Mouse (Mus musculus) hindbrain, postnatal 0 days (tissue): ENCODE data around the gene Plekhm1. TPM values are rescaled to one million over a fixed set of nuclear protein-coding genes. Genes with fewer than 3 reads are reported as not detected.
"Not testable (repeated sequence)": the region's sequence is repeated elsewhere in the genome, so short reads cannot be mapped to it uniquely, and the experiment has no call there.

Experiments used
- ATAC-seq: fragments of 200-750 bp; cut with Nextera tagmentation; 2 replicates; pipeline ENCODE4 v1.8.0; 2017; ENCODE audit warnings: mild to moderate bottlenecking, moderate TSS enrichment, moderate library complexity
- DNase-seq: peaks from one replicate; pipeline ENCODE4 v3.0.0-alpha.2; 2015; ENCODE audit warnings: low spot score
- H3K27ac ChIP-seq: fragments of 300-500 bp; sonication (generic); 2 replicates; pipeline ENCODE4 v1.5.1; 2014; ENCODE audit warnings: mild to moderate bottlenecking
- H3K27me3 ChIP-seq: fragments of 300-500 bp; sonication (generic); 2 replicates; pipeline ENCODE4 v1.6.1; 2014; ENCODE audit warnings: low read length, mixed read lengths; ENCODE audit not compliant: insufficient read depth
- H3K36me3 ChIP-seq: fragments of 300-500 bp; sonication (generic); 2 replicates; pipeline ENCODE4 v1.6.1; 2014; ENCODE audit warnings: low read length, mixed read lengths; ENCODE audit not compliant: insufficient read depth
- H3K4me1 ChIP-seq: fragments of 300-500 bp; sonication (generic); 2 replicates; pipeline ENCODE4 v1.6.1; 2014; ENCODE audit warnings: antibody characterized with exemption, low read length, mixed read lengths; ENCODE audit not compliant: insufficient read depth
- H3K4me2 ChIP-seq: fragments of 300-500 bp; sonication (generic); 2 replicates; pipeline ENCODE4 v1.6.1; 2014; ENCODE audit warnings: low read depth, mild to moderate bottlenecking, low read length, moderate library complexity, mixed read lengths
- H3K4me3 ChIP-seq: fragments of 300-500 bp; sonication (generic); 2 replicates; pipeline ENCODE4 v1.5.1; 2014; ENCODE audit warnings: low read length
- H3K9ac ChIP-seq: fragments of 300-500 bp; sonication (generic); replicated peaks from 2 replicates; pipeline ENCODE4 v1.6.1; 2014; ENCODE audit warnings: mild to moderate bottlenecking, low read length, moderate library complexity, mixed read lengths
- H3K9me3 ChIP-seq: fragments of 300-500 bp; sonication (generic); 2 replicates; pipeline ENCODE4 v1.6.1; 2016; ENCODE audit warnings: low read length, mixed read lengths
- CTCF ChIP-seq: IDR thresholded peaks from 2 replicates; pipeline ENCODE4 v1.5.1; 2016; ENCODE audit warnings: antibody characterized with exemption, control low read depth, low read depth
- WGBS: fragments of 180-500 bp; shearing (Covaris S2); extraction: QIAGEN DNeasy Blood & Tissue Kit; methylation state at CpG from one replicate; pipeline ENCODE4 v1.1.7; 2014; 5-methylcytosine and 5-hydroxymethylcytosine counted together
- polyA plus RNA-seq: library from polyadenylated mRNA; unstranded; fragments of >200 nt; fragmentation: Nextera tagmentation; extraction: Ambion mirVana; gene quantifications from 2 replicates; pipeline ENCODE4 v1.2.1, GENCODE M21; 2015
- total RNA-seq: library from RNA; depleted of rRNA; stranded (reverse); fragments of >200 nt; gene quantifications from 2 replicates; pipeline ENCODE4 v1.2.3, GENCODE M21; 2014; rRNA removed

The Plekhm1 gene
- total RNA-seq (8.2 and 9.4 TPM in 2 replicates), polyA plus RNA-seq (4.9 and 6.3 TPM in 2 replicates)

GRCm38 (mm10) chr11:103411981-103412949 is at the start of gene Plekhm1:
Gene Plekhm1, minus strand, starts transcription at chr11:103412687.
- peak; percentile 98 for ATAC-seq
- Histone ChIP-seq H3K27me3 (no peaks in the 10 kb centered on the region), H3K27ac (peak within 1 kb of the TSS; percentile 73), H3K36me3 (no peaks in the 10 kb centered on the region), H3K9ac (peak within 1 kb of the TSS; percentile 71), H3K4me2 (peak within 1 kb of the TSS; percentile 74), H3K4me3 (peak within 1 kb of the TSS; percentile 78), H3K4me1 (peaks cover 12% of the 10 kb centered on the region; the same call in 1 of the 2 replicates), H3K9me3 (no peaks in the 10 kb centered on the region)
- no peak; the same call in 1 of the 2 replicates for TF ChIP-seq CTCF
- under 1% methylated on average over 63 of the region's 67 CpGs for WGBS
- peak; percentile 97 for DNase-seq

GRCm38 (mm10) chr11:103451105-103451504 is 38.6 kb upstream of the Plekhm1 start:
- not testable (repeated sequence) for H3K27ac ChIP-seq, DNase-seq, ATAC-seq, H3K9me3 ChIP-seq, H3K4me2 ChIP-seq, H3K9ac ChIP-seq, H3K4me3 ChIP-seq, H3K27me3 ChIP-seq, H3K36me3 ChIP-seq, H3K4me1 ChIP-seq
- 22% methylated on average over 1 of the region's 1 CpGs for WGBS

DNA sequence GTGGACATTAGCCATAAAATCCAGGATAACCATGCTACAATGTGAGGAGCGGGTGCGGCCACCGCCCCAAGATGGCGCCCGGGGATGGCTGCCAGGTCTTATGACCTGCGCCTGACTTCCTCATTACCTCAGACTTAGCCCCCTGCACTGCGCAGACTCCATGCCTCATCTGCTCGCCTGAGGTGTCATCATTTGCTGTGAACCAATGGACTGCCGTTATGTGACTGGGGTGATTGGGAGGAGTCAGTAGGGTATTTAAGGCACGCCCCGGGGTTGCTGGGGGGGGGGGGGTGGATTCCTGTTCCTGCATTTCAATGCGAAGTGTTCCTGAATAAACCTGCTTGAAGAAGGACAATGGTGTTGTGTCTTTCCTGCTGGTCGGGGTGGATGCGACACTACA is 37.2 kb upstream of the Plekhm1 start:
- not testable (repeated sequence) for H3K9me3 ChIP-seq, H3K27me3 ChIP-seq, H3K27ac ChIP-seq, H3K36me3 ChIP-seq, H3K4me3 ChIP-seq, ATAC-seq, H3K4me1 ChIP-seq, H3K9ac ChIP-seq, DNase-seq, H3K4me2 ChIP-seq
- WGBS, result 89% methylated on average over 14 of the region's 14 CpGs

GRCm38 (mm10) chr11:103443678-103444077 is 31.2 kb upstream of the Plekhm1 start:
- H3K4me2 ChIP-seq, result no peak overlapping the region
- no peak for TF ChIP-seq CTCF
- H3K27me3 ChIP-seq, result no peaks in the 10 kb centered on the region
- H3K9me3 ChIP-seq, result no peaks in the 10 kb centered on the region
- no peaks in the 10 kb centered on the region for H3K36me3 ChIP-seq
- no peak overlapping the region for H3K27ac ChIP-seq
- H3K4me1 ChIP-seq, result no peaks in the 10 kb centered on the region
- no peak for ATAC-seq
- no peak overlapping the region for H3K9ac ChIP-seq
- 88% methylated on average over 3 of the region's 3 CpGs for WGBS
- no peak overlapping the region for H3K4me3 ChIP-seq
- DNase-seq, result no peak

DNA sequence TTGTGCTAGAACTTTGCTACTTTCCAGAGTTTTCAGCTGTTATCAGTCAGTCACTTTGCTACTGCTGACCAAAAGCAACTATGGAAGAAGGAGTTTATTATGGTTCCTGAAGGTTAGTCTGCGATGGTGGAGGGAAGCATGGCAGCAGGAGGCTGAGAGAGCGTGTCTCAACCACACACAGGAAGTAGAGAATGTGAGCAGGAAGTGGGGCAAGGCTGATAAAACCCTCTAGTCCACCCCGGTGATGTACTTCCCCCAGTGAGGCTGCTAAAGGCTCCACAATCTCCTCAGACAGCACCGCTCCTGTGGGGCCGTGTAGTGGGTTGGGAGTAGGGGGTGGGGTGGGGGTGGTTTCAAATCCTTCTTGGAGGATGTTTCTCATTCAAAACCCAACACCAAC is 23.8 kb upstream of the Plekhm1 start:
- DNase-seq, result no peak
- Histone ChIP-seq H3K4me3 (no peak overlapping the region), H3K4me1 (no peaks in the 10 kb centered on the region), H3K27ac (no peak overlapping the region), H3K9ac (no peak overlapping the region), H3K9me3 (no peaks in the 10 kb centered on the region), H3K27me3 (no peaks in the 10 kb centered on the region), H3K36me3 (no peaks in the 10 kb centered on the region), H3K4me2 (no peak overlapping the region)
- ATAC-seq, result no peak
- WGBS, result 87% methylated on average over 5 of the region's 5 CpGs
- no peak for TF ChIP-seq CTCF

DNA sequence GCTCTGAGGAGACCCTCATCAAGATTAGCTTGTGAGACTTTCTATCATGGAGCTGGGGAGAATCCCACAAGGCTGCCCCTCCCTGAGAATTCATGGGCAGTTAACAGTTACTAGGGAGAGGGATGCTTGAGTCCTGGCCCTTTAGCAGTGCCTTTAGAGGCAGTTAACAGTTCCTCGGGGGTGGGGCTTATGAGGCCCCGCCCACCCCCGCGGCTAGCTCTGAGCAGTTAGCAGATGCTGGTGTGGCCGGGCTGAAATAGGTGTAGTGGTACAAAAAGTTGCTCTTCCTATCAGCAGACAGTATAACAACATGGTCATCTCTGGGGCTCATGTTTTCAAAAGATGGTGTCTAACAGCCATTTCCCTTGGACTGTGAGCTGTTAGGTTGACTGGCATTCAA is 12.5 kb upstream of the Plekhm1 start:
- no peaks in the 10 kb centered on the region for H3K36me3 ChIP-seq
- no peaks in the 10 kb centered on the region for H3K4me1 ChIP-seq
- no peaks in the 10 kb centered on the region for H3K9me3 ChIP-seq
- no peak for ATAC-seq
- no peak overlapping the region for H3K27ac ChIP-seq
- H3K27me3 ChIP-seq, result no peaks in the 10 kb centered on the region
- 29% methylated on average over 5 of the region's 5 CpGs for WGBS
- no peak for TF ChIP-seq CTCF
- H3K9ac ChIP-seq, result no peak overlapping the region
- no peak overlapping the region for H3K4me3 ChIP-seq
- H3K4me2 ChIP-seq, result no peak overlapping the region
- DNase-seq, result no peak

- no peak overlapping the region for H3K9ac ChIP-seq
- no peak overlapping the region for H3K4me3 ChIP-seq
- no peaks in the 10 kb centered on the region for H3K4me1 ChIP-seq
- ATAC-seq (no peak), DNase-seq (no peak)
- H3K36me3 ChIP-seq, result no peaks in the 10 kb centered on the region
- H3K9me3 ChIP-seq, result no peaks in the 10 kb centered on the region
- 86% methylated on average over 13 of the region's 13 CpGs for WGBS
- H3K27ac ChIP-seq, result no peak overlapping the region
- no peaks in the 10 kb centered on the region for H3K27me3 ChIP-seq
- TF ChIP-seq CTCF, result no peak
- H3K4me2 ChIP-seq, result no peak overlapping the region
Measured at GRCm38 (mm10) chr11:103419667-103420066, 7.2 kb upstream of the Plekhm1 start.
